Mouse (Mus musculus) MEL (cell line): ENCODE data around the gene Hist1h2bc. TPM values are rescaled to one million over a fixed set of nuclear protein-coding genes. Genes with fewer than 3 reads are reported as not detected.

ENCODE experiments used
- DNase-seq: peaks from one replicate; pipeline ENCODE4 v3.0.0; 2011; ENCODE audit warnings: low read depth, low spot score
- H3K27ac ChIP-seq: 2 replicates; pipeline ENCODE4 v1.5.1; 2012; ENCODE audit warnings: low read depth, mild to moderate bottlenecking, control low read depth, low read length, moderate library complexity; ENCODE audit not compliant: control insufficient read depth
- H3K27me3 ChIP-seq, 2 experiments: fragments of 150-350 bp in 1 of 2; sonication (generic) in 1 of 2; 2 replicates each; pipeline ENCODE4 v1.6.1; 2012; ENCODE audit warnings: low read length in 2 of 2, mild to moderate bottlenecking in 2 of 2, improper control_type of control experiment in 1 of 2, moderate library complexity in 1 of 2; ENCODE audit not compliant: insufficient read depth in 2 of 2, control insufficient read depth in 1 of 2
- H3K36me3 ChIP-seq, 2 experiments: 2 replicates each; pipeline ENCODE4 v1.6.1; 2012 to 2014; ENCODE audit warnings: low read length in 2 of 2, improper control_type of control experiment in 1 of 2, inconsistent platforms in 1 of 2, mild to moderate bottlenecking in 1 of 2; ENCODE audit not compliant: insufficient read depth in 2 of 2, control insufficient read depth in 1 of 2
- H3K4me1 ChIP-seq, 2 experiments: fragments of 150-350 bp in 1 of 2; sonication (generic) in 1 of 2; 2 replicates each; pipeline ENCODE4 v1.6.1; 2012; ENCODE audit warnings: low read length in 2 of 2, improper control_type of control experiment in 1 of 2, mild to moderate bottlenecking in 1 of 2; ENCODE audit not compliant: insufficient read depth in 2 of 2, control insufficient read depth in 1 of 2
- H3K4me3 ChIP-seq, 2 experiments: fragments of 150-350 bp in 1 of 2; sonication (generic) in 1 of 2; 2 replicates each; pipeline ENCODE4 v1.5.1; 2012; ENCODE audit warnings: low read depth in 2 of 2, low read length in 2 of 2, mild to moderate bottlenecking in 2 of 2, moderate library complexity in 2 of 2, control low read depth in 1 of 2, improper control_type of control experiment in 1 of 2; ENCODE audit not compliant: control insufficient read depth in 1 of 2, insufficient read depth in 1 of 2
- H3K79me2 ChIP-seq: 2 replicates; pipeline ENCODE4 v1.6.1; 2012; ENCODE audit warnings: mild to moderate bottlenecking, low read length, moderate library complexity; ENCODE audit not compliant: control insufficient read depth, poor library complexity, insufficient read depth
- H3K9ac ChIP-seq: 2 replicates; pipeline ENCODE4 v1.6.1; 2012; ENCODE audit warnings: low read depth, mild to moderate bottlenecking, control low read depth, low read length, moderate library complexity; ENCODE audit not compliant: control insufficient read depth, poor library complexity, severe bottlenecking
- H3K9me3 ChIP-seq: fragments of 150-350 bp; sonication (generic); replicated peaks from 2 replicates; pipeline ENCODE4 v1.6.1; 2012; ENCODE audit warnings: mild to moderate bottlenecking, low read length, improper control_type of control experiment, moderate library complexity; ENCODE audit not compliant: insufficient read depth
- BHLHE40 ChIP-seq: IDR thresholded peaks from 2 replicates; pipeline ENCODE4 v1.6.1; 2012; ENCODE audit warnings: low read depth, mild to moderate bottlenecking, inconsistent platforms, low read length, improper control_type of control experiment, borderline replicate concordance
- CTCF ChIP-seq, 3 experiments: IDR thresholded peaks in 2 of 3; conservative IDR thresholded peaks in 1 of 3; 2 replicates each; pipeline ENCODE4 v1.5.1; 2011 to 2012; ENCODE audit warnings: low read length in 3 of 3, low read depth in 2 of 3, mild to moderate bottlenecking in 2 of 3, improper control_type of control experiment in 1 of 3, inconsistent platforms in 1 of 3, mixed read lengths in 1 of 3, moderate library complexity in 1 of 3; ENCODE audit not compliant: control insufficient read depth in 1 of 3, insufficient read depth in 1 of 3, poor library complexity in 1 of 3, severe bottlenecking in 1 of 3
- EP300 ChIP-seq, 2 experiments: IDR thresholded peaks; 2 replicates each; pipeline ENCODE4 v1.6.1; 2011; ENCODE audit warnings: improper control_type of control experiment in 2 of 2, low read length in 2 of 2, low read depth in 1 of 2, mild to moderate bottlenecking in 1 of 2
- JUND ChIP-seq: IDR thresholded peaks from 2 replicates; pipeline ENCODE4 v1.6.1; 2011; ENCODE audit warnings: low read depth, mild to moderate bottlenecking, improper control_type of control experiment, low read length
- KAT2A ChIP-seq: conservative IDR thresholded peaks from 2 replicates; pipeline ENCODE4 v1.6.1; 2012; ENCODE audit warnings: low read depth, low read length, improper control_type of control experiment, inconsistent platforms
- NRF1 ChIP-seq: IDR thresholded peaks from 2 replicates; pipeline ENCODE4 v1.6.1; 2014; ENCODE audit warnings: low read depth, mild to moderate bottlenecking, inconsistent platforms, low read length, improper control_type of control experiment, moderate library complexity; ENCODE audit not compliant: poor library complexity, insufficient read depth, severe bottlenecking
- SIN3A ChIP-seq: IDR thresholded peaks from 2 replicates; pipeline ENCODE4 v1.6.1; 2012; ENCODE audit warnings: low read length, improper control_type of control experiment, inconsistent platforms
- SMC3 ChIP-seq: IDR thresholded peaks from 2 replicates; pipeline ENCODE4 v1.6.1; 2011; ENCODE audit warnings: low read depth, low read length, improper control_type of control experiment
- TAL1 ChIP-seq: IDR thresholded peaks from 2 replicates; pipeline ENCODE4 v1.6.1; 2012; ENCODE audit warnings: mild to moderate bottlenecking, inconsistent platforms, low read length, moderate library complexity, mixed read lengths
- TCF12 ChIP-seq: IDR thresholded peaks from 2 replicates; pipeline ENCODE4 v1.6.1; 2014; ENCODE audit warnings: low read depth, mild to moderate bottlenecking, inconsistent platforms, low read length, improper control_type of control experiment, moderate library complexity
- USF1 ChIP-seq: IDR thresholded peaks from 2 replicates; pipeline ENCODE4 v1.6.1; 2014; ENCODE audit warnings: low read depth, mild to moderate bottlenecking, inconsistent platforms, low read length, improper control_type of control experiment, moderate library complexity
- ZNF384 ChIP-seq: IDR thresholded peaks from 2 replicates; pipeline ENCODE4 v1.6.1; 2012; ENCODE audit warnings: low read depth, mild to moderate bottlenecking, inconsistent platforms, low read length, improper control_type of control experiment
- polyA plus RNA-seq, 2 experiments: library from polyadenylated mRNA; stranded (reverse) in 1 of 2; unstranded in 1 of 2; fragments of >175 nt in 1 of 2; fragments of >200 nt in 1 of 2; gene quantifications; 2 replicates each; pipeline versions ENCODE4 v1.2.1 to v1.2.4; 2012; ENCODE audit warnings: low replicate concordance in 2 of 2, low read depth in 1 of 2; ENCODE audit not compliant: insufficient read length in 2 of 2, insufficient read depth in 1 of 2, missing spikeins in 1 of 2
- total RNA-seq: library from RNA; depleted of rRNA; stranded (reverse); fragments of 300-350 nt; gene quantifications from 2 replicates; pipeline ENCODE4 v1.2.3, GENCODE M21; 2012

Hist1h2bc gene
- total and polyA plus RNA-seq, 3 experiments, result 3.1 to 694 TPM; not detected in 1

DNA sequence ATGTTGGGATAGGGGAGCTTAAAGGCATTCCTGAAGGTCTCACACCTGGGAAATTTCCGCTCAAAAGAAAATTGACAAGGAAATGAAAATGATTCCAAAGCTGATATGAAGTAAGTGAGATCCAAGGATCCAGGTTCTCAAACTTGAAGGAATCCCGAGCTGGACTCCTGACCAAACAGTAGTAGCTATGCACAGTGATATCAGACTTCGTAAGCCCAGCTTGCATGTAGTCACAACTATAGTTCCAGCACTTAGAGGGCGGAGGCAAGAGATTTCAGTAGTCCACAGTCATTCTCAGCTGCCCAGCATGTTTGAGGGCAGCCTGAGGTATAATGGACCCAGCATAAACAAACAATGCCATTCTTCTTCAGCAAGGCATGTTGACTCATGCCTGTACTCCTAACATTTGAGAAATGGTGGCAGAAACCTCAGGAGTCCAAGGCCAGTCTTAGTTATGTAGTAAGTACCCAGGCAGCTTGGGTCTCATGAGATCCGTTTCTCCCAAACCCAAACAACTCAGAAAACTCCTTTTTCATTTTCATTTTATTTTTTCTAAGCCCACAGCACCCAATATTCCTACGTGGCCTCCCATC, 1.9 kb upstream of the Hist1h2bc start:
- Histone ChIP-seq H3K4me1 (peaks cover 0 to 14% of the 10 kb centered on the region in 2 experiments; a peak in 2 of 4 replicates), H3K4me3 (no peak overlapping the region; a peak in 1 of 4 replicates), H3K9ac (peak overlapping the region; percentile 75), H3K27me3 (no peaks in the 10 kb centered on the region), H3K9me3 (no peaks in the 10 kb centered on the region), H3K27ac (peak overlapping the region; percentile 86), H3K36me3 (peaks cover 0 to 19% of the 10 kb centered on the region in 2 experiments; a peak in 2 of 4 replicates), H3K79me2 (no peaks in the 10 kb centered on the region)
- DNase-seq, result peak; percentile 72
- no peak for TF ChIP-seq USF1
- TF ChIP-seq NRF1, result no peak
- TF ChIP-seq EP300 (IDR thresholded peaks at IDR 0.05; ENCODE audit: low read depth in 1 of 2, low read length in 2 of 2), result no peak
- TF ChIP-seq SIN3A, result no peak
- TF ChIP-seq BHLHE40, result no peak
- TF ChIP-seq TAL1, result no peak
- no peak for TF ChIP-seq TCF12
- no peak for TF ChIP-seq ZNF384

GRCm38 (mm10) chr13:23682623-23682946, 1.4 kb upstream of the Hist1h2bc start:
- Histone ChIP-seq H3K79me2 (no peaks in the 10 kb centered on the region), H3K4me1 (peaks cover 0 to 14% of the 10 kb centered on the region in 2 experiments; a peak in 2 of 4 replicates), H3K27me3 (no peaks in the 10 kb centered on the region), H3K27ac (peak overlapping the region; percentile 86), H3K9me3 (no peaks in the 10 kb centered on the region), H3K4me3 (peak overlapping the region; percentile 6 to 47; a peak in 3 of 4 replicates), H3K9ac (peak overlapping the region; percentile 75), H3K36me3 (peaks cover 0 to 19% of the 10 kb centered on the region in 2 experiments; a peak in 2 of 4 replicates)
- no peak for TF ChIP-seq EP300 (IDR thresholded peaks at IDR 0.05; ENCODE audit: low read depth in 1 of 2, low read length in 2 of 2)
- no peak for TF ChIP-seq SMC3
- no peak for TF ChIP-seq CTCF (IDR thresholded peaks at IDR 0.05 in 2 of 3, conservative IDR thresholded peaks at IDR 0.05 in 1 of 3; ENCODE audit: control insufficient read depth in 1 of 3, insufficient read depth in 1 of 3, low read depth in 2 of 3, low read length in 3 of 3, poor library complexity in 1 of 3, severe bottlenecking in 1 of 3)
- no peak for TF ChIP-seq NRF1
- no peak for TF ChIP-seq JUND
- no peak for TF ChIP-seq KAT2A
- DNase-seq, result peak; percentile 84
